Mouse (Mus musculus) neural tube, embryonic 11.5 days (tissue): ENCODE measurements around the gene Gli3. TPM values are rescaled to one million over a fixed set of nuclear protein-coding genes. Genes with fewer than 3 reads are reported as not detected.
A peak's percentile ranks its signal among the peaks of the same experiment; 100 is the strongest.

Experiments used
- ATAC-seq: fragments of 200-750 bp; cut with Nextera tagmentation; 2 replicates; pipeline ENCODE4 v1.8.0; 2017; ENCODE audit warnings: moderate number of reproducible peaks, mild to moderate bottlenecking, moderate TSS enrichment, moderate library complexity; ENCODE audit not compliant: insufficient read depth, low FRiP score, low TSS enrichment
- DNase-seq: peaks from one replicate; pipeline ENCODE4 v3.0.0-alpha.2; 2015; ENCODE audit warnings: low spot score
- H3K27ac ChIP-seq: fragments of 300-500 bp; sonication (generic); 2 replicates; pipeline ENCODE4 v1.5.1; 2014; ENCODE audit warnings: low read depth, mild to moderate bottlenecking, low read length
- H3K27me3 ChIP-seq: fragments of 300-500 bp; sonication (generic); 2 replicates; pipeline ENCODE4 v1.6.1; 2014; ENCODE audit warnings: mild to moderate bottlenecking, low read length, mixed read lengths; ENCODE audit not compliant: control insufficient read depth, insufficient read depth
- H3K36me3 ChIP-seq: fragments of 300-500 bp; sonication (generic); 2 replicates; pipeline ENCODE4 v1.6.1; 2014; ENCODE audit warnings: mild to moderate bottlenecking, low read length, moderate library complexity, mixed read lengths; ENCODE audit not compliant: control insufficient read depth, insufficient read depth
- H3K4me1 ChIP-seq: fragments of 300-500 bp; sonication (generic); 2 replicates; pipeline ENCODE4 v1.6.1; 2014; ENCODE audit warnings: low read length, mixed read lengths; ENCODE audit not compliant: control insufficient read depth, insufficient read depth
- H3K4me2 ChIP-seq: fragments of 300-500 bp; sonication (generic); 2 replicates; pipeline ENCODE4 v1.6.1; 2014; ENCODE audit warnings: low read depth, mild to moderate bottlenecking, moderate library complexity
- H3K4me3 ChIP-seq: fragments of 300-500 bp; sonication (generic); 2 replicates; pipeline ENCODE4 v1.5.1; 2014; ENCODE audit warnings: low read depth, low read length
- H3K9ac ChIP-seq: fragments of 300-500 bp; sonication (generic); 2 replicates; pipeline ENCODE4 v1.6.1; 2014; ENCODE audit warnings: mild to moderate bottlenecking, low read length
- H3K9me3 ChIP-seq: fragments of 300-500 bp; sonication (generic); 2 replicates; pipeline ENCODE4 v1.6.1; 2016; ENCODE audit warnings: low read length; ENCODE audit not compliant: control insufficient read depth
- WGBS: fragments of 180-500 bp; shearing (Covaris S2); extraction: QIAGEN DNeasy Blood & Tissue Kit; methylation state at CpG from one replicate; pipeline ENCODE4 v1.1.7; 2014; 5-methylcytosine and 5-hydroxymethylcytosine counted together
- polyA plus RNA-seq: library from polyadenylated mRNA; unstranded; fragments of >200 nt; fragmentation: Nextera tagmentation; extraction: Ambion mirVana; gene quantifications from 2 replicates; pipeline ENCODE4 v1.2.1, GENCODE M21; 2014

Gene Gli3
- polyA plus RNA-seq, 1 experiment from 2014 or later = 32.3 TPM

GRCm38 (mm10) chr13:15588278-15589272 lies 125.5 kb downstream of the Gli3 start:
- Histone ChIP-seq H3K36me3 (no peaks in the 10 kb centered on the region), H3K9me3 (no peaks in the 10 kb centered on the region), H3K27ac (no peak overlapping the region), H3K27me3 (no peaks in the 10 kb centered on the region), H3K4me1 (no peaks in the 10 kb centered on the region; the same call in 1 of the 2 replicates), H3K4me2 (no peak overlapping the region), H3K9ac (no peak overlapping the region), H3K4me3 (no peak overlapping the region)
- WGBS = 54% methylated on average over 16 of the region's 16 CpGs
- ATAC-seq = 0 out of 2 replicates have a peak, but pooled peaks have one; percentile 33
- DNase-seq = no peak

GRCm38 (mm10) chr13:15590326-15590933 lies 127.4 kb downstream of the Gli3 start:
- H3K9ac ChIP-seq = no peak overlapping the region
- no peak overlapping the region for H3K4me3 ChIP-seq
- H3K36me3 ChIP-seq = no peaks in the 10 kb centered on the region
- ATAC-seq (no peak), DNase-seq (no peak)
- H3K9me3 ChIP-seq = no peaks in the 10 kb centered on the region
- no peaks in the 10 kb centered on the region; the same call in 1 of the 2 replicates for H3K4me1 ChIP-seq
- H3K4me2 ChIP-seq = no peak overlapping the region
- 90% methylated on average over 6 of the region's 6 CpGs for WGBS
- H3K27ac ChIP-seq = no peak overlapping the region
- H3K27me3 ChIP-seq = no peaks in the 10 kb centered on the region

- no peaks in the 10 kb centered on the region for H3K9me3 ChIP-seq
- DNase-seq (no peak), ATAC-seq (no peak)
- WGBS = 31% methylated on average over 5 of the region's 5 CpGs
- H3K27ac ChIP-seq = no peak overlapping the region
- H3K4me3 ChIP-seq = no peak overlapping the region
- H3K9ac ChIP-seq = no peak overlapping the region
- no peaks in the 10 kb centered on the region for H3K36me3 ChIP-seq
- no peaks in the 10 kb centered on the region for H3K27me3 ChIP-seq
- no peak overlapping the region for H3K4me2 ChIP-seq
- H3K4me1 ChIP-seq = 0 out of 2 replicates have a peak, but pooled peaks cover 7% of the 10 kb centered on the region
Observed at GRCm38 (mm10) chr13:15596667-15597066, 133.6 kb downstream of the Gli3 start.

GRCm38 (mm10) chr13:15599741-15600140 lies 136.7 kb downstream of the Gli3 start:
- Histone ChIP-seq H3K4me1 (peaks cover 22% of the 10 kb centered on the region), H3K4me3 (no peak overlapping the region), H3K27ac (no peak overlapping the region), H3K4me2 (no peak overlapping the region), H3K9ac (no peak overlapping the region), H3K9me3 (no peaks in the 10 kb centered on the region), H3K36me3 (no peaks in the 10 kb centered on the region), H3K27me3 (no peaks in the 10 kb centered on the region)
- ATAC-seq (no peak), DNase-seq (no peak)
- 90% methylated on average over 2 of the region's 2 CpGs for WGBS

GRCm38 (mm10) chr13:15602161-15602560 lies 139.1 kb downstream of the Gli3 start:
- no peaks in the 10 kb centered on the region for H3K9me3 ChIP-seq
- no peak overlapping the region for H3K9ac ChIP-seq
- H3K4me2 ChIP-seq = no peak overlapping the region
- DNase-seq (no peak), ATAC-seq (no peak)
- peaks cover 15% of the 10 kb centered on the region for H3K4me1 ChIP-seq
- H3K36me3 ChIP-seq = no peaks in the 10 kb centered on the region
- no peak overlapping the region for H3K4me3 ChIP-seq
- 42% methylated on average over 5 of the region's 5 CpGs for WGBS
- no peaks in the 10 kb centered on the region for H3K27me3 ChIP-seq
- no peak overlapping the region for H3K27ac ChIP-seq

GRCm38 (mm10) chr13:15602677-15603221 lies 139.7 kb downstream of the Gli3 start:
- H3K36me3 ChIP-seq = no peaks in the 10 kb centered on the region
- peak; percentile 48; the same call in 1 of the 2 replicates for ATAC-seq
- no peak overlapping the region for H3K4me3 ChIP-seq
- 3% methylated on average over 4 of the region's 4 CpGs for WGBS
- DNase-seq = no peak
- no peak overlapping the region for H3K9ac ChIP-seq
- H3K4me2 ChIP-seq = no peak overlapping the region
- H3K9me3 ChIP-seq = no peaks in the 10 kb centered on the region
- H3K27ac ChIP-seq = 0 out of 2 replicates have a peak overlapping the region, but pooled peaks have one; percentile 23
- peaks cover 15% of the 10 kb centered on the region for H3K4me1 ChIP-seq
- H3K27me3 ChIP-seq = no peaks in the 10 kb centered on the region

- no peak overlapping the region for H3K4me3 ChIP-seq
- no peak overlapping the region for H3K27ac ChIP-seq
- H3K9me3 ChIP-seq = no peaks in the 10 kb centered on the region
- no peak overlapping the region for H3K4me2 ChIP-seq
- H3K27me3 ChIP-seq = no peaks in the 10 kb centered on the region
- no peaks in the 10 kb centered on the region for H3K36me3 ChIP-seq
- DNase-seq = no peak
- 28% methylated on average over 6 of the region's 6 CpGs for WGBS
- H3K4me1 ChIP-seq = peaks cover 15% of the 10 kb centered on the region
- no peak for ATAC-seq
- H3K9ac ChIP-seq = no peak overlapping the region
Observed at GRCm38 (mm10) chr13:15604074-15604473, 141.0 kb downstream of the Gli3 start.

GRCm38 (mm10) chr13:15617423-15617822 lies 154.4 kb downstream of the Gli3 start:
- ATAC-seq (no peak), DNase-seq (no peak)
- no peaks in the 10 kb centered on the region; the same call in 1 of the 2 replicates for H3K4me1 ChIP-seq
- WGBS = 24% methylated on average over 3 of the region's 3 CpGs
- H3K27me3 ChIP-seq = no peaks in the 10 kb centered on the region
- no peak overlapping the region for H3K27ac ChIP-seq
- H3K9ac ChIP-seq = no peak overlapping the region
- no peaks in the 10 kb centered on the region for H3K36me3 ChIP-seq
- H3K9me3 ChIP-seq = no peaks in the 10 kb centered on the region
- H3K4me2 ChIP-seq = no peak overlapping the region
- H3K4me3 ChIP-seq = no peak overlapping the region
